Mouse (Mus musculus): ENCODE results near the gene Fam178b.
"Not testable (repeated sequence)": the region's sequence is repeated elsewhere in the genome, so short reads cannot be mapped to it uniquely, and the experiment has no call there.

Fam178b gene

DNA sequence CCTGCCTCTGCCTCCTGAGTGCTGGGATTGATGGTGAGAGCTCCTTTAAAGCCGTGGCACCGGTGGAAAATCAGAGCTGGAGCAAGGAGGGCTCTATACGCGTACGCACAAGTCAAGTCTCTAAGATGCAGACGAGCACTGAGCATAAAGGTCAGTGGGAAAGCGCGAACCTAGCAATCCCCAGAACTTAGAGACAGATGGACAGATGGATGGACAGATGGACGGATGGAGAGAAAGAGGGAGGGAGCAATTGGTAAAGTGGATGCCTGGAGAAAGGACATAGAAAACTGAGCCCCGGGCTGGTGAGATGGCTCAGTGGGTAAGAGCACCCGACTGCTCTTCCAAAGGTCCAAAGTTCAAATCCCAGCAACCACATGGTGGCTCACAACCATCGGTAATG lies 142.2 kb downstream of the Fam178b start:
- no peak for DNase-seq

- DNase-seq, result no peak
Observed at GRCm38 (mm10) chr1:36540132-36540531, 142.9 kb downstream of the Fam178b start.

DNA sequence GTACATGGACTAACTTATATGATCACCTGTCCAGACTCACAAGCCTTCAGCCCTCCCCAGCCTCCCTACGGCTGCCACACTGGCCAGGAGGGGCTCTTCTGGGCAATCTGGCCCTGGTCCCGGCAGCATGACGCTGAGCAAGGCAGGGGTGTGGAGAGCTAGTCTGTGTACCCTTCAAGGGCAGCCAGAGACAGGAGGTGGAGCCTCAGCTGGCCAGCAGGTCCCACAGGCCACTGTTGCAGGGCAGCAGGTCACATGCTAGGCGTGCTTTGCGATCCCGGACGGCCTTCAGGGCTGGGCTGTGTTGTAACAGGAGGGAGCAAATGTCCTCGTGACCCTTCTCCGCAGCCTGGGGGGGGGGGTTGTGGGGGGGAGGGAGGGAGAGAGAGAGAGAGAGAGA lies 143.8 kb downstream of the Fam178b start, which contains the start of gene Gm42417:
Gm42417 (minus strand) TSS at position 244 of the 400 bp plus-strand sequence.
- DNase-seq, result peak; percentile 67

GRCm38 (mm10) chr1:36538727-36539126 lies 144.3 kb downstream of the Fam178b start:
- DNase-seq, result no peak

DNA sequence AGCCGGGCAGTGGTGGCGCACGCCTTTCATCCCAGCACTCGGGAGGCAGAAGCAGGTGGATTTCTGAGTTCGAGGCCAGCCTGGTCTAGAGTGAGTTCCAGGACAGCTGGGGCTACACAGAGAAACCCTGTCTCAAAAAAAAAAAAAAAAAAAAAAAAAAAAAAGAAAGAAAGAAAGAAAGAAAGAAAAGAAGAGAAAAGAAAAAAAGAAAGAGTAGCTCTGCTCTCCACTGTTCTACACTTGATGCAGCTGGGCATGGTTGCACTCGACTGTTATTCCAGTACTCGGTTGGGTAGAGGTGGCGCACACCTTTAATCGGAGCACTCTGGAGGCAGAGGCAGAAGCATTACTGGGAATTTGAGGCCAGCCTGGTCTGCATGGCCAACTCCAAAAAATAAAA lies 146.2 kb downstream of the Fam178b start, which contains the start of gene Ankrd23:
Ankrd23 (minus strand) TSS at position 101 of the 400 bp plus-strand sequence.
- not testable (repeated sequence) for DNase-seq

DNA sequence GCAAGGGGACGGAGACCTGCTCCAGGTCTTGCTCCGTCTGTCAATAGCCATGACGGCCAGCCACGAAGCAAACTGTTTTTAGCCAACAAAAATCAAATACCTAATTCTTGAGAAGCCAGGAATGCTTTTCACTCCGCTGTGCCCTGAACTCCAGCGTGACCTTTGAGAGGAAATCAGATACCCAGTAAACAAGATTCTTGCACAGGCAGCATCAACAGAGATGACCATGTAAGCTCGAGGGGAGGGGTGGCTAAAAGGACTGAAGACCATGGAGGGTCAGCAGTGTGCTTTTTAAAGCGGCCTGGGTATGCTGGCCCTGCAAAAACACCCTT lies 146.6 kb downstream of the Fam178b start:
- no peak for DNase-seq

DNA sequence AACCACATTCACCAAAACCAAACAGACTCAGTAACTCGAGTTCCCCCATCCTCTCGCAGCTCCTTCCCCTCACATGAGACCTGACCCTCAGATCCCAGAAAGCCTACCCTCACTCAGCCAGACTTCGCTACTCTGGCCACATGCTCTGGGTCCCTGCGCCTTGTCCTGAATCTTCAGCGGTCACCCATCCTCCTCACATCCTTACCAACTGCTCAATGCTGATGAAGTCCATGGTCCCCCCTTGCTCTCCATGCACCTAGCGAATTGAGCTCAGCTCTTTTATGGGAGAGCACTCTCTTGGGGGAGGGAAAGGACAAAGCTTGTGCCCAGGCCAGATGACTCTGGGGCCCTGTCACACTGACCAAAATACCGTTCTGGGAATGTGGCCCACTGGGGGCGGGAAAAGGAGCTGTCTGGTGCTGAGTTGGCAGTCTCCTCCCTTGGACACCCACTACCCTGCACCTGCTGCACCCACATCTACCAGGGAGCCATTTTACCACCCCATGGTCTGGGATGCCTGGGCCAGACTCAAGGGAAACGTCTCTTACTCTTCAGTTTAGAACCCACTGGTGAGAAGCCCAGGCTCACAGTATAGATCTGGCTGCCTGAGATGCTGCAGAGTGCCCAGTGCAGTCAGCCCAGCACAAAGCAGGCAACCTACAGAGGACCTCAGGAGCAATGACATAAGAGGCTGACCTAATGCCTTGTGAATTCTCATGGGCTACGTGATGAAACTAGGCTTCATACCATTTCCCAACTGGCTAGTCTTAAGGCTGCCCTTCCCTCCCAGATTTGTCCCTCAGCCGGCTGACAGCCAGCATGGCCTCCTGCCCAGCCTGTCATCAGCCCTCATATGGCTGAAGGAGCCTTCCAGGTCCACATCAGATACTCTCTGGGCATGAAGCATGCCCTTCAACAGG lies 147.2 kb downstream of the Fam178b start:
- DNase-seq, result no peak

- DNase-seq, result no peak
Observed at GRCm38 (mm10) chr1:36534595-36535058, 148.4 kb downstream of the Fam178b start.

DNA sequence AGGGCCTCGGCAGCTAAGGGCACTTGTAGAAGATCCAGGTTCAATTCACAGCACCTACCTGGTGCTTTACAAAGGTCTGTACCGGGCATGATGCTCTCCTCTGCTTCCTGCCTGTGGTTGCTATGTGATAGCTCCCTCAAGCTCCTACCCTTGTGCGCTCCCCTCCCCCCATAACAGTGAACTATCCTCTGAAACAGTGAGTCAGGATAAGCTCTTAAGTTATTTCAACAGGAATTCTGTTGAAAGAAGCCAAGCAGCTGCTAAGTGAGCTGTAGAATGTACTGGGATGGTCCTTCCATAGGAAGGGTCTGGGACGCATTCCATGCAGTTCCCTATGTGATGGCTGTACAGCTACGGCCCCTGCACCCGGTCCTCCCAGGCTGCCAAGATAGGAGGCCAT lies 149.4 kb downstream of the Fam178b start:
- no peak for DNase-seq

- DNase-seq, result no peak
Observed at GRCm38 (mm10) chr1:36531461-36531860, 151.5 kb downstream of the Fam178b start.

GRCm38 (mm10) chr1:36530962-36531361 lies 152.0 kb downstream of the Fam178b start:
- DNase-seq, result no peak

DNA sequence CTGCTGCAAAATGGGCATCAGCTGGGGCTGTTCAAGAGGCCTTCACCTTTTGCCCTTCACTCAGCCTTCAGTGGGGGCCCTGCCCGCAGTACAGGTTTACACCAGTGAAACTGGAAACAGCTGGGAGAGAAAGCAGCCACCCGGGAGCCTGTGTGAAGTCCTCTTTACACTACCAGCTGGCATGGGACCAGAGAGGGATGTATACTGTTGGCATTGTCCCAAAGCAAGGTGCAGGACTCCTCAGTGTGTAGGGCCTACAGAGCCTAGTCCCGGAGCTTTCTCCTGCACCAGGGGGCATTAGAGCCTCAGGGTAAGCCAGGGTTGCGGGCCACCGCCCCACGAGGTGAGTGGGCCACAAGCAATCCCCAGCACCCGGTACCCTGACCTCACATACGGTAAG lies 152.5 kb downstream of the Fam178b start:
- no peak for DNase-seq

DNA sequence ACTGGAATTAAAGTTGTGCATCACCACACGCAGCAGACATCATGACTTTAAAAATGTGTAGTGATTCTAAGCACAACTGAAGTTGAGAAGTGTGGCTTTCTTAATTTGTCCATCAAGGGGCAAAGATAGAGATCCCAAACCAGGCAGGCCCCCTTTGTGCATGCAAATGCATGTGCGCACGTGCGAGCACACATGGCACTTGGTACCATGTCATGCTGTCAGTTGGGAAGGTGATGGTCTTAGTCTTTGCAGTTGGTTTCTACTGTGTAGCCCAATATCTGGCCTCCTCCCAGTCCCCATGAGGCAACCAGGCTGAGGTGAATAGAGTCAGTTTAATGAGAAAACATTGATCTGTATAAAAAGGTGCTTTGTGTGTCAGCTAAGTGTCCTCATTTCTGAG lies 153.1 kb downstream of the Fam178b start:
- DNase-seq, result no peak

GRCm38 (mm10) chr1:36529274-36529673 lies 153.7 kb downstream of the Fam178b start:
- DNase-seq, result no peak

DNA sequence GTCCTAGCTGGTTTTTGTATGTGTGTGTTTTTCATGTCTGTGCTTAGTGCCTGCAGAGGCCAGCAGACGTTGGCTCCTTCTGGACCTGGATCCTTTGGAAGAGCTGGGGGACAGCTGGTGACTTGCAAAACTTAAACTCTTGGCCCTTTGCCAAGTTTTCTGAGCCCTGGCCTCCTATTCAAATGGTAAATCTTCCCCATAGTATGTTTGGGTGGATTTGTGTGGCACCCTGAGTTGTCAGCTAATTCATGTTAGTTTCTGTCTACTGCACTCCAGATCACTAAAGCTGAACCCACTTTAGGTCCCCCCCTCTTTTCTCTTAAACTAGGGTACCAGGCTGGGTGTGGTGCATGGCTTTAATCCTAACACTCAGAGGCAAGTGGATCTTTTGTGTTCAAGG lies 154.6 kb downstream of the Fam178b start:
- DNase-seq, result no peak

GRCm38 (mm10) chr1:36526903-36527302 lies 156.1 kb downstream of the Fam178b start:
- DNase-seq, result no peak

GRCm38 (mm10) chr1:36525774-36526173 lies 157.2 kb downstream of the Fam178b start:
- no peak for DNase-seq

DNA sequence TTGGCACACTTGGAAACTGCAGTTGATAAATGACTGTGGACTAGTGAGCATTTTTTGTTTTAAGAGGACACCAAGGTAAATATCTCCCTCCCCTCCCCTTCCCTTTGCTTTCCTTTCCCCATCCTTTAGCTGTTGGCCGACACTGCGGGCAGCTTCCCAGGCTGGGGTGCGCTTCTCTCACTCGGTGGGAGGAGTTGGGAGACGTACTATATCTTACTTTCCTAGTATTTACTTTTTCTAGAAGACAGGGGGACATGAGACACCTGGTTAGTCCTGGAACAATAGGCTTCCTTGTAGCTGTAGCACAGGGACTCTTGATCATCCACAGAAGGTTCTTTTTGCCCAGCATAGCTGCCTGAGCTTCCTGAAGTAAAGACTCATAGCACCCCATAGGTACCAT lies 158.9 kb downstream of the Fam178b start:
- DNase-seq, result no peak

DNA sequence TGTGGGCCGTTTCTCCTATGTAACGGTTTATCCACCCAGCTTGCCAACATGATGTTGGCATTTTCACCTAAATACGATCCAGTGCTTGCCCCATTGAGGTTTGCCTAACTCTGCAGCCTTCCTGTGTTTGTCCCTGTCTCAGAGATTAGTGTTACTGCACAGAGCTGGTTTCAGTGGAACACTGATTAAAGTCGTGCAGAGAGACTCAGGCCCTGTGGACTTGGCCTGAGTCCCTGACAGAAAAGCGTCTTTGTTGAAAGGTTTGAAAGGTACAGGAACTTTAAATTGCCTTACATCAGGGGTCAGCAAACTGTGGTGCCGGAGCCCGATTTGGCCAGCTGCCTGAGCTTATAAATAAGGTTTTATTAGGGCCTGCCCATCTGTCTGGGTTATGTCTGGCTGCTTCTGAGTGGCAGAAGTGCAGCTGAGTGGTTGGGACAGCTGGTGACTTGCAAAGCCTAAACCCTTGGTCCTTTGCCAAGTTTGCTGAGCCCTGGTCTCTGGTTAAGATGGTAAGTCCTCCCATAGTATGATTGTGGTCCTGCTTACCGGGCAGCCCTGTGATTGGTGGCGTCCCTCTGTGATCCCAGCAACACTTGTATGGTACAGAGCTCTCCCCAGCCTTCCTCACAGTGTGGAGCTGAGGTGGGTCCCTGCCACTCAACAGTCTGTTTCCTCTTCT lies 159.5 kb downstream of the Fam178b start:
- DNase-seq, result no peak

GRCm38 (mm10) chr1:36522210-36522609 lies 160.8 kb downstream of the Fam178b start:
- no peak for DNase-seq

GRCm38 (mm10) chr1:36519626-36520025 lies 163.4 kb downstream of the Fam178b start:
- no peak for DNase-seq

- no peak for DNase-seq
Observed at GRCm38 (mm10) chr1:36518259-36518658, 164.7 kb downstream of the Fam178b start.

DNA sequence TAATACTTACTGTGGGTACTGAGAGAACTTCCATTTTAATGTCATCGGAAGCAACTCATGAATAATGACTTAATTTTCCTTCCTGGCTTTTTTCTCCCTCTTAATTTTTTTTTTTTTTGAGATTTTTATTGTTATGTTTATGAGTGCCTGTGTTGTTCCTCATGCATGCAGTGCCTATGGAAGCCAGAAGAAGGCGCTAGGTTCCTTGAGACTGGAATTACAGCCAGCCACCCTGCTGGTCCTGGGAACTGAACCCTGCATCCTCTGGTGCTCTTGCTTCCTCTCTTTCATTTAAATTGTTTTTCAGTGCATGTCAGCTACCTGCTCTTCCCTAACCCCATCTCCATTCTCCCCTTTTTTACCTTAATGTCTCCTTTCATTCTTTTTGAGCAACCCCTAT lies 169.3 kb downstream of the Fam178b start:
- DNase-seq, result peak; percentile 29

GRCm38 (mm10) chr1:36513310-36513709 lies 169.7 kb downstream of the Fam178b start:
- DNase-seq, result no peak
